Mouse (Mus musculus) C3H10T1/2 (cell line): Measurements from ENCODE around the gene Krtap3-2. TPM values are rescaled to one million over a fixed set of nuclear protein-coding genes. Genes with fewer than 3 reads are reported as not detected.

Experiments
- polyA plus RNA-seq, 2 experiments: library from polyadenylated mRNA; unstranded; fragments of >200 nt; fragmentation: generic; extraction: Trizol; gene quantifications; one replicate each; pipeline ENCODE4 v1.2.1; 2012; ENCODE audit warnings: missing spikeins in 2 of 2

The Krtap3-2 gene
- polyA plus RNA-seq: not detected

GRCm38 (mm10) chr11:99556753-99557152 is at the start of gene Krtap3-2:
TSS of gene Krtap3-2 (minus strand) at chr11:99556853.

DNA sequence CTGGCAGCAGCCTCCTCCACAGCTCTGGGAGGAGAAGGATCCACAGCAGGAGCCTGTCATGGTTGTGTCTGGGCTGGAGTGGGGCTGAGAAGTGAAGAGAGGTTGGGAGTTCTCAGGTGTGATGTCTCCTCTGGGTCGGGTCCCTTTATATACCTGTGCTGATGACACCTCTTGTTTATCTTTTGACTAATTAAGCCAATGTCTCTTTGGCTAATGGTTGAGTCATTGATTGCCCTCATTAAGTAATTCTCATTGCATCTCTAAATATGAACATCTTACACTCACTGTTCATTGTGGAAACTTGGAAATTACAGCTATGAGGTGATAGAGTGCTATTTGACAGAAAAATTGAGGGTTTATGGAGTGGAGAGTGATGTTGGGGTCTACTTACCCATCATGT is 46.6 kb upstream of the Krtap3-2 start, which contains the start of gene Gm11938:
Gm11938 (minus strand) TSS at position 101 of the 400 bp plus-strand sequence.

DNA sequence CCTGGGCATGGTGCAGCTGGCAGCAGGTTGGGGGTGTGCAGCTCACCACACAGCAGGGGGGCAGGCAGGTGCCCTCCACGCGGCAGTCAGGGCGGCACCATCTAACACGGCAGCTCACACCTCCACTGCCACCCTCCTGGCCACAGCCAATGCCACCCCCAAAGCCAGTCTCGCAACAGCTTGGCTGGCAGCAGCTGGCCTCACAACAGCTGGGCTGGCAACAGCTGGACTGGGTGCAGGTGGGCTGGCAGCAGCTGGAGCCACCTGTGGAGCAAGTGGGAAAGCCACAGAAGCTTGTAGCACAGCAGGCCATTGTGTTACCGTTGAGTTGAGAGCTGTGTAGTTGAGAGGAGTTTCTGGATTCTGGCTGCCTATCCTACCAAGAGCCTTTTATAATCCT is 41.1 kb upstream of the Krtap3-2 start, which contains the start of gene Krtap9-3:
Krtap9-3 (minus strand) TSS at position 364 of the 400 bp plus-strand sequence.

GRCm38 (mm10) chr11:99590981-99591380 is 34.3 kb upstream of the Krtap3-2 start, which contains the start of gene Krtap1-3:
TSS of gene Krtap1-3 (minus strand) at chr11:99591339.

GRCm38 (mm10) chr11:99583245-99583704 is 26.6 kb upstream of the Krtap3-2 start, which contains the start of gene Krtap1-4:
TSS of gene Krtap1-4 (minus strand) at chr11:99583654.

DNA sequence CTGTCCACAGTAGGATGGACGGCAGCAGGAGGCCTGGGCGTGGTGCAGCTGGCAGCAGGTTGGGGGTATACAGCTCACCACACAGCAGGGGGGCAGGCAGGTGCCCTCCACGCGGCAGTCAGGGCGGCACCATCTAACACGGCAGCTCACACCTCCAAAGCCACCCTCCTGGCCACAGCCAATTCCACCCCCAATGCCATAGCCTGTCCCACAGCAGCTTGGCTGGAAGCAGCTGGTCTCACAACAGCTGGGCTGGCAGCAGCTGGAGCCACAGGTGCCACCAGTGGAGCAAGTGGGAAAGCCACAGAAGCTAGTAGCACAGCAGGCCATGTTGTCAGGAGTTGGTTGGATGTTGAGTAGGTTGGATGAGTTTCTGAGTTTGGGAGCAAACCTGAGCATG is 24.0 kb upstream of the Krtap3-2 start, which contains the start of gene Krtap1-5:
Krtap1-5 (minus strand) TSS at position 381 of the 400 bp plus-strand sequence.

DNA sequence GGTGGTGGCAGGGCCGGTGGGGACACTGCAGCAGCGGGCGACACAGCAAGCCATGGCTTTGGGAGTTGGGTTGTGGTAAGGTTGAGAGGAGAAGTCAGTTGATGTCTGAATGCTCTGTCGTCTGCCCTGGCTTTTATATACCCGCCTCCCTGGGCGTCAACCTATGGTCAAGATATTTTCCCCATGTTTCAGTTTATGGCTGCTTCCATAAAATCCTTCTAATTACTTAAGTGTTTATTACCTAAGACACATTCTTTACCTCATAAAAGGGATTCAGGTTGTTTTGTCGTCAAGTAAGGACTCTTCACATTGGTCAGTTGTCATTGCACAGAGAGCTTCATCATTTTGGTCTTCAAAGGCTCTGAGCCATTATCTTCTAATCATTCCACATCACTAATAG is 9.9 kb upstream of the Krtap3-2 start, which contains the start of gene Krtap3-1:
Krtap3-1 (minus strand) TSS at position 101 of the 400 bp plus-strand sequence.

GRCm38 (mm10) chr11:99559366-99559765 is 2.7 kb upstream of the Krtap3-2 start, which contains the start of gene Gm11939:
TSS of gene Gm11939 (minus strand) at chr11:99559466.

GRCm38 (mm10) chr11:99550765-99551164 is 5.9 kb downstream of the Krtap3-2 start, which contains the start of gene Krtap3-3:
TSS of gene Krtap3-3 (minus strand) at chr11:99550865.

GRCm38 (mm10) chr11:99521288-99521860 is 35.3 kb downstream of the Krtap3-2 start, which contains the start of gene Krt39:
TSS of gene Krt39 (minus strand) at chr11:99521338.

Other genes with a start within 250 kb of the Krtap3-2 start
- gene Krt25, start 233.9 kb downstream of the Krtap3-2 start, polyA plus RNA-seq: not detected
- gene Krt26, start 218.9 kb downstream of the Krtap3-2 start, polyA plus RNA-seq: not detected
- gene Krt27, start 205.7 kb downstream of the Krtap3-2 start, polyA plus RNA-seq: not detected
- gene Krt28, start 181.9 kb downstream of the Krtap3-2 start, polyA plus RNA-seq: under 1 TPM in 1 of 2 experiments, not detected in 1; 0.02 TPM
- 1 to 10 TPM; 2.4 to 8.5 TPM for gene Krt10, start 167.5 kb downstream of the Krtap3-2 start, polyA plus RNA-seq
- not detected for gene Krt12, start 134.6 kb downstream of the Krtap3-2 start, polyA plus RNA-seq
- gene Krt20, start 118.7 kb downstream of the Krtap3-2 start, polyA plus RNA-seq: not detected
- gene Krt23, start 63.7 kb downstream of the Krtap3-2 start, polyA plus RNA-seq: not detected
- gene Krt39, start 35.5 kb downstream of the Krtap3-2 start, polyA plus RNA-seq: not detected
- gene Krt40, start 13.7 kb downstream of the Krtap3-2 start, polyA plus RNA-seq: not detected
- not detected for gene Krtap3-3, start 6.0 kb downstream of the Krtap3-2 start, polyA plus RNA-seq
- gene Gm11939, start 2.6 kb upstream of the Krtap3-2 start, polyA plus RNA-seq: not detected
- gene Krtap3-1, start 9.8 kb upstream of the Krtap3-2 start, polyA plus RNA-seq: not detected
- gene Krtap1-5, start 24.2 kb upstream of the Krtap3-2 start, polyA plus RNA-seq: under 1 TPM in 1 of 2 experiments, not detected in 1; 0.06 TPM
- not detected for gene Krtap1-4, start 26.8 kb upstream of the Krtap3-2 start, polyA plus RNA-seq
- not detected for gene Krtap1-3, start 34.5 kb upstream of the Krtap3-2 start, polyA plus RNA-seq
- gene Krtap9-3, start 41.3 kb upstream of the Krtap3-2 start, polyA plus RNA-seq: not detected
- not detected for gene Gm11938, start 46.5 kb upstream of the Krtap3-2 start, polyA plus RNA-seq
- gene Gm11937, start 53.3 kb upstream of the Krtap3-2 start, polyA plus RNA-seq: not detected
- gene Krtap2-4, start 58.0 kb upstream of the Krtap3-2 start, polyA plus RNA-seq: not detected
- gene Gm11562, start 63.6 kb upstream of the Krtap3-2 start, polyA plus RNA-seq: not detected
- not detected for gene Krtap4-1, start 71.4 kb upstream of the Krtap3-2 start, polyA plus RNA-seq
- not detected for gene Krtap4-2, start 78.2 kb upstream of the Krtap3-2 start, polyA plus RNA-seq
- not detected for gene Krtap4-7, start 87.2 kb upstream of the Krtap3-2 start, polyA plus RNA-seq
- not detected for gene Gm11555, start 93.4 kb upstream of the Krtap3-2 start, polyA plus RNA-seq
- not detected for gene Gm11563, start 102.1 kb upstream of the Krtap3-2 start, polyA plus RNA-seq
- not detected for gene Krtap4-6, start 109.1 kb upstream of the Krtap3-2 start, polyA plus RNA-seq
- not detected for gene Gm14190, start 133.9 kb upstream of the Krtap3-2 start, polyA plus RNA-seq
- gene Gm14180, start 177.4 kb upstream of the Krtap3-2 start, polyA plus RNA-seq: not detected
- not detected for gene Gm11595, start 216.1 kb upstream of the Krtap3-2 start, polyA plus RNA-seq
- gene Krtap4-8, start 223.9 kb upstream of the Krtap3-2 start, polyA plus RNA-seq: not detected
- not detected for gene Krtap4-9, start 228.3 kb upstream of the Krtap3-2 start, polyA plus RNA-seq
- gene Gm11596, start 236.6 kb upstream of the Krtap3-2 start, polyA plus RNA-seq: not detected
- not detected for gene Gm11569, start 242.1 kb upstream of the Krtap3-2 start, polyA plus RNA-seq
- not detected for gene Gm11554, start 247.6 kb upstream of the Krtap3-2 start, polyA plus RNA-seq